In genomic region chr11:59051031-59051430, GRCm38 (mm10) we compare ENCODE assay signal across 18 mouse cellular contexts.
DNase-seq lines count a peak whose midpoint lies in the region; ATAC-seq and TF ChIP-seq lines count a peak whose summit lies in the region.
"Had no signal": no experiment of that assay in that cellular context is flagged by ENCODE, and none has a peak within 500 bp of the region (broad histone marks: within the 10 kb centered on the region; RNA-seq: fewer than 3 reads in every experiment).

No protein-coding gene starts in this region.

- H3K4me3 ChIP-seq in heart, embryonic 12.5 days = no peak overlapping the region
- H3K4me3 ChIP-seq in E14TG2a.4 (replicated peaks; ENCODE audit: low read length) = 0 out of 2 replicates have a peak overlapping the region, but pooled peaks have one; percentile 32
- H3K4me3 ChIP-seq: embryonic facial prominence, embryonic 15.5 days; forebrain, embryonic 13.5 days; midbrain, embryonic 15.5 days had no signal

- H3K27ac ChIP-seq in heart, embryonic 12.5 days (ENCODE audit: poor library complexity, severe bottlenecking) = no peak overlapping the region
- H3K27ac ChIP-seq: embryonic facial prominence, embryonic 15.5 days; forebrain, embryonic 13.5 days; liver, embryonic 14.5 days; macrophage; midbrain, embryonic 15.5 days had no signal

- no peak overlapping the region for H3K4me2 ChIP-seq in heart, embryonic 12.5 days
- H3K4me2 ChIP-seq: embryonic facial prominence, embryonic 15.5 days; forebrain, embryonic 13.5 days; midbrain, embryonic 15.5 days had no signal

- WGBS in heart, embryonic 12.5 days = 79% methylated on average over 9 of the region's 9 CpGs

- no peaks in the 10 kb centered on the region for H3K9me3 ChIP-seq in heart, embryonic 12.5 days (replicated peaks)
- no peaks in the 10 kb centered on the region for H3K9me3 ChIP-seq in E14TG2a.4 (ENCODE audit: low read length)
- H3K9me3 ChIP-seq: embryonic facial prominence, embryonic 15.5 days; forebrain, embryonic 13.5 days; midbrain, embryonic 15.5 days had no signal

- peaks cover 85% of the 10 kb centered on the region for H3K36me3 ChIP-seq in heart, embryonic 12.5 days
- no peaks in the 10 kb centered on the region for H3K36me3 ChIP-seq in E14TG2a.4 (ENCODE audit: insufficient read depth, low read length)
- H3K36me3 ChIP-seq: embryonic facial prominence, embryonic 15.5 days; midbrain, embryonic 15.5 days had no signal

- no peaks in the 10 kb centered on the region for H3K27me3 ChIP-seq in heart, embryonic 12.5 days (replicated peaks)
- peaks cover 25% of the 10 kb centered on the region; the same call in 1 of the 2 replicates for H3K27me3 ChIP-seq in E14TG2a.4 (ENCODE audit: insufficient read depth, low read length)
- H3K27me3 ChIP-seq: embryonic facial prominence, embryonic 15.5 days; forebrain, embryonic 13.5 days; midbrain, embryonic 15.5 days had no signal

- peak; percentile 21 for DNase-seq in adrenal gland, adult 2 months
- no peak for DNase-seq in adrenal gland, postnatal 4 days (ENCODE audit: low spot score in 2 of 2)
- peak; percentile 20 for DNase-seq in heart, adult 8-10 months (ENCODE audit: low spot score)
- DNase-seq in heart, adult 9 months (ENCODE audit: low spot score in 2 of 2) = peak; percentile 58 to 59
- DNase-seq in right cerebral cortex, postnatal 36 days (ENCODE audit: low spot score in 2 of 2) = no peak
- DNase-seq: cerebellum, adult 2 months; layer of hippocampus, postnatal 36 days; spleen, adult 18-20 months; thymus, postnatal 36 days had no signal

- no peak for TF ChIP-seq CTCF in E14TG2a.4 (conservative IDR thresholded peaks at IDR 0.05; ENCODE audit: low read length)

- no peak for ATAC-seq in heart, embryonic 12.5 days (ENCODE audit: insufficient number of reproducible peaks, low FRiP score)
- no peak for ATAC-seq in erythroblast, adult 5-6 weeks (replicated peaks; ENCODE audit: low FRiP score, poor library complexity, severe bottlenecking)
- ATAC-seq: forebrain, embryonic 13.5 days; inflammation-experienced regulatory T-cells, adult 6 months; midbrain, embryonic 15.5 days had no signal

- no peak overlapping the region for H3K9ac ChIP-seq in heart, embryonic 12.5 days
- H3K9ac ChIP-seq: embryonic facial prominence, embryonic 15.5 days; forebrain, embryonic 13.5 days; liver, embryonic 14.5 days; midbrain, embryonic 15.5 days had no signal

- H3K4me1 ChIP-seq in heart, embryonic 12.5 days (replicated peaks) = no peaks in the 10 kb centered on the region
- 0 out of 2 replicates have a peak, but pooled peaks cover 2% of the 10 kb centered on the region for H3K4me1 ChIP-seq in E14TG2a.4 (replicated peaks; ENCODE audit: low read depth, low read length)
- H3K4me1 ChIP-seq: embryonic facial prominence, embryonic 15.5 days; forebrain, embryonic 13.5 days; midbrain, embryonic 15.5 days had no signal

Comparison
In these comparisons a context has a peak if more than half of its experiments do, and no peak if none do; other contexts are left out.
1. DNase-seq: peak in adrenal gland, adult 2 months (single experiment), heart, adult 8-10 months (single experiment) and heart, adult 9 months (2 of 2); none in adrenal gland, postnatal 4 days (0 of 2) and right cerebral cortex, postnatal 36 days (0 of 2).